Mouse (Mus musculus) megakaryocyte, embryonic 14.5 days (primary cell): ENCODE measurements at regions not wholly inside any gene's neighbourhood (a gene's known extent, or its start where the extent isn't known, plus 50 kb on each side); places are given as distances from the start of the nearest gene placed in this dataset.
"Not testable (repeated sequence)": the region's sequence is repeated elsewhere in the genome, so short reads cannot be mapped to it uniquely, and the experiment has no call there.

Source experiments
- FLI1 ChIP-seq: IDR thresholded peaks from 2 replicates; pipeline ENCODE4 v1.6.1; 2012; ENCODE audit warnings: low read length, inconsistent platforms, mixed read lengths
- GATA1 ChIP-seq: IDR thresholded peaks from 3 replicates; pipeline ENCODE4 v1.6.1; 2012; ENCODE audit warnings: mixed read lengths, low read length, inconsistent platforms, borderline replicate concordance

GRCm38 (mm10) chr14:52989940-52990339 is 494.4 kb upstream of the Olfr1507 start:
- TF ChIP-seq GATA1, FLI1: not testable (repeated sequence)
